Mouse (Mus musculus) kidney, adult 2 months (tissue): ENCODE measurements at regions not wholly inside any gene's neighbourhood (a gene's known extent, or its start where the extent isn't known, plus 50 kb on each side); places are given as distances from the start of the nearest gene placed in this dataset.

Source experiments
- DNase-seq: peaks from one replicate; pipeline ENCODE4 v3.0.0; 2021
- H3K27ac ChIP-seq: fragments of 200-500 bp; 2 replicates; pipeline ENCODE4 v1.5.1; 2012; ENCODE audit warnings: low read depth, low read length, control low read depth, inconsistent platforms; ENCODE audit not compliant: insufficient read depth
- H3K27me3 ChIP-seq: fragments of 200-500 bp; replicated peaks from 2 replicates; pipeline ENCODE4 v1.6.1; 2012; ENCODE audit warnings: mild to moderate bottlenecking, moderate library complexity, low read length, inconsistent platforms; ENCODE audit not compliant: control insufficient read depth, insufficient read depth
- H3K36me3 ChIP-seq: fragments of 200-500 bp; 2 replicates; pipeline ENCODE4 v1.6.1; 2012; ENCODE audit warnings: mild to moderate bottlenecking, moderate library complexity, low read length, inconsistent platforms; ENCODE audit not compliant: control insufficient read depth, insufficient read depth
- H3K4me1 ChIP-seq: fragments of 200-500 bp; 2 replicates; pipeline ENCODE4 v1.6.1; 2011; ENCODE audit warnings: low read length; ENCODE audit not compliant: control insufficient read depth, insufficient read depth
- H3K4me3 ChIP-seq: fragments of 200-500 bp; 2 replicates; pipeline ENCODE4 v1.5.1; 2011; ENCODE audit warnings: mild to moderate bottlenecking, low read depth, low read length, control low read depth; ENCODE audit not compliant: insufficient read depth
- CTCF ChIP-seq: fragments of 200-500 bp; conservative IDR thresholded peaks from 2 replicates; pipeline ENCODE4 v1.5.1; 2011; ENCODE audit warnings: low read depth, mild to moderate bottlenecking, control low read depth, low read length, moderate library complexity, mixed read lengths; ENCODE audit not compliant: insufficient read depth, insufficient read length
- POLR2A ChIP-seq: fragments of 200-500 bp; IDR thresholded peaks from one replicate; pipeline ENCODE4 v1.6.1; 2011; ENCODE audit warnings: low read depth, low read length, control low read depth
- WGBS: fragments of 180-500 bp; shearing (Covaris S2); methylation state at CpG from one replicate; pipeline ENCODE4 v1.1.7; 2018; 5-methylcytosine and 5-hydroxymethylcytosine counted together

GRCm38 (mm10) chr12:71748731-71749130 is 82.1 kb upstream of the Daam1 start:
- no peak overlapping the region for H3K27ac ChIP-seq
- DNase-seq: peak; percentile 59
- 24% methylated on average over 4 of the region's 4 CpGs for WGBS

DNA sequence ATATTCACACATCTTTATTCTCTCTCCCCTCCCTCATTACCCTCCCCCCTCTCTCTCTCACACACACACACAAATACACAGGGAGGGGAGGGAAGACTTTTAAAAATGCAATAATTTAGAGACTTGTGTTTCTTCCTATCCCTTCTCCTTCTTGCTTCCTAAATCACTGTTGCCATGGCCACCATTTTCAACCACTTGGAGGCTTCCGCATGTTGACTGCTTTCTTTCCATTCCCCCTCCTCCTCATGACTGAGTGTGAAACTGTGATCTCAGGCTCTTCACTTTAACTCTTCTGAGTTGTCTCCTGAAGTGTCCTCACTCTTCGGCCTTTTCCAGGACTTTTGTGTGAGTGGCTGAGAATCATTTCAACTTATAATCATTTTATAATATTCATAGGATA is 81.2 kb upstream of the Daam1 start:
- H3K27ac ChIP-seq: no peak overlapping the region
- 93% methylated on average over 2 of the region's 2 CpGs for WGBS
- TF ChIP-seq POLR2A (no peak), CTCF (no peak)
- no peaks in the 10 kb centered on the region for H3K36me3 ChIP-seq
- H3K4me3 ChIP-seq: no peak overlapping the region
- H3K4me1 ChIP-seq: no peaks in the 10 kb centered on the region
- H3K27me3 ChIP-seq: no peaks in the 10 kb centered on the region
- DNase-seq: no peak

More at GRCm38 (mm10) chr12:71748731-71749130, 82.1 kb upstream of the Daam1 start:
- Histone ChIP-seq H3K36me3 (no peaks in the 10 kb centered on the region), H3K27me3 (no peaks in the 10 kb centered on the region), H3K4me3 (no peak overlapping the region), H3K4me1 (no peaks in the 10 kb centered on the region)
- no peak for TF ChIP-seq CTCF
- TF ChIP-seq POLR2A: no peak

DNA sequence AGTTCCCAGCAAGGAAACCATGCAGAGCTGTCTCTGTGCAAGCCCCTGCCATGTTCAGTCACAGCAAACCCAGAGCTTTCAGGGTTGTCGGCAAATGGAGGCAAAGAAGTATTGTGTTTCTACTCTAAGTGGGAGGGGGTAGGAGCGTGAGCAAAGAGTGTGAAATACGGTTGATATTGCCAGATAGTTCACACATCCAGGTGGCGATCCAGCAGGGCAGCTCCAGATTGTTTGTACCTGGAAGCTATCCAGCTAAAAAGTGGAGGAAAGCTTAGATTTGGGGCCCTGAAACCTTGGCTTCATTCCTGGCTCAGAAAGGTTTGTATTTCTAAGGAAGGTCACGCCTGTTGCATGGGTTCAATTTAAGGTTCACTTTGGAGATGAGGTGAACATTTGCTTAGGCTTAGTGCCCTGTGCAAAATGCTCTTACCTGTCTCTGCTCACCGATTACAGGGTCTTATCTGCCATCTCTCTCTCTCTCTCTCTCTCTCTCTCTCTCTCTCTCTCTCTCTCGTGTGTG is 78.1 kb upstream of the Daam1 start:
- DNase-seq: no peak
- TF ChIP-seq POLR2A: no peak
- no peak for TF ChIP-seq CTCF
- Histone ChIP-seq H3K27me3 (no peaks in the 10 kb centered on the region), H3K36me3 (no peaks in the 10 kb centered on the region), H3K4me3 (no peak overlapping the region), H3K27ac (no peak overlapping the region), H3K4me1 (no peaks in the 10 kb centered on the region)
- whole genome bisulfite sequencing: 49% methylated on average over 7 of the region's 7 CpGs

DNA sequence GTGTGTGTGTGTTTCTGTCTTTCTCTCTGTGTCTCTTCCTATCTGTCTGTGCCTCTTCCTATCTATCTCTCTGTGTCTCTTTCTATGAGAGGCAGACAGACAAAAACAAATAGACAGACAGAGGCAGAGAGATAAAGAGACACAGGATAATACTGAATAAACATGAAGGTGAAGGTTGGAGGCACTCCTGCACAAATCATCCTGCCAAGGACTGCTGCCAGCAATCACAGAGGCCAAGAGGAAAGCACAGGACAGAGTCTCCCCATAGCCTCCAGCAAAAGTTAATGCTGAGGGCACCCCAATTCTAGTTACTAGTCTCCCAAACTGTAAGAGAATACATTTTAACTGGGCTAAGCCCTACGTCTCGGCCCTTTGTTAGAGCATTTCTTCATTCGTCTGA is 77.6 kb upstream of the Daam1 start:
- Histone ChIP-seq H3K4me1 (no peaks in the 10 kb centered on the region), H3K36me3 (no peaks in the 10 kb centered on the region), H3K4me3 (no peak overlapping the region), H3K27me3 (no peaks in the 10 kb centered on the region), H3K27ac (no peak overlapping the region)
- TF ChIP-seq POLR2A (no peak), CTCF (no peak)
- DNase-seq: no peak
- 94% methylated on average over 3 of the region's 3 CpGs for WGBS

- no peak for TF ChIP-seq POLR2A
- no peak for TF ChIP-seq CTCF
- peak; percentile 39 for DNase-seq
- no peaks in the 10 kb centered on the region for H3K36me3 ChIP-seq
- H3K4me3 ChIP-seq: no peak overlapping the region
- no peaks in the 10 kb centered on the region for H3K4me1 ChIP-seq
- no peak overlapping the region for H3K27ac ChIP-seq
- H3K27me3 ChIP-seq: 0 out of 2 replicates have a peak, but pooled peaks cover 1% of the 10 kb centered on the region
- 51% methylated on average over 4 of the region's 4 CpGs for WGBS
These were observed 67.7 kb upstream of the Daam1 start for GRCm38 (mm10) chr12:71763194-71763593.

DNA sequence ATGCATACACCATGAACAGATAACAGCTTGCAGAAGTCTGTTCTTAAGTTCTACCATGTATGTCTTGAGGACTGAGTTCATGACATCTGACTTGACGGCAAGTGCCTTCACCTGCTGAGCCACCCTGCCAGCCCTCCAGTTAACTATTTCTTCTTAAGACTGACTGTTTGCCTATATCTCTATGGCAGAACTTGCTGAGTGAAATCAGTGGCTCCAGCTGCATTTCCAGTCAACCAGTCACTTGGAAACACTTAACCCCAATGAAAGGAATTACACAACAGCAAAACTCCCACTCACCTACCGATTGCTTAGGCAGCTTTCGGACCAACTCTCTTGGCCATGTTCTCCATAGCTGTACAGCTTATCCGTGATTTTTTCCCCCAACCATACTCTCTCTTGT is 64.8 kb upstream of the Daam1 start:
- H3K27me3 ChIP-seq: no peaks in the 10 kb centered on the region
- no peak overlapping the region for H3K4me3 ChIP-seq
- WGBS: 74% methylated on average over 4 of the region's 4 CpGs
- no peaks in the 10 kb centered on the region for H3K36me3 ChIP-seq
- TF ChIP-seq CTCF (no peak), POLR2A (no peak)
- no peak overlapping the region for H3K27ac ChIP-seq
- H3K4me1 ChIP-seq: no peaks in the 10 kb centered on the region
- no peak for DNase-seq

DNA sequence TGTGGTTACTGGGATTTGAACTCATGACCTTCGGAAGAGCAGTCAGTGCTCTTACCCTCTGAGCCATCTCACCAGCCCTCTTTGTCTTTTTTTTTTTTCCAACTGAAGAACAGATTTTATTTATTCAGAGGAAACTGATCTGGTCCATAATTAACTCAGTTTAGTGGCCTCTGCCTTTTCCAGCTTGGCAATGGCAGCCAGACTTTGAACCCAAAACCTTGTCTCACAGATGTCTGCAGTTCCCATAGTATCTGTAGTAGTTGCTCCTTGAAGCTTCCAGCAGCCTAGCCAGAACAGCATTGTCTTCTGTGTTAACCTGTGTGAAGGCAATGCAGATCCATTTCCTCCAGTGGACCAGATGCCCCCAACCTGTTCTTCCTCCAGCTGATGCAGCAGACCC is 64.2 kb upstream of the Daam1 start:
- H3K4me1 ChIP-seq: no peaks in the 10 kb centered on the region
- H3K4me3 ChIP-seq: no peak overlapping the region
- no peaks in the 10 kb centered on the region for H3K27me3 ChIP-seq
- no peaks in the 10 kb centered on the region for H3K36me3 ChIP-seq
- no peak for TF ChIP-seq CTCF
- no peak for TF ChIP-seq POLR2A
- no peak overlapping the region for H3K27ac ChIP-seq
- 77% methylated on average over 1 of the region's 1 CpGs for WGBS
- peak; percentile 80 for DNase-seq
